Comparison of ENCODE assay signal across 23 mouse cellular contexts in genomic region chr11:91969531-91969930, GRCm38 (mm10).
"Had no signal": no experiment of that assay in that cellular context is flagged by ENCODE, and none has a peak within 500 bp of the region (broad histone marks: within the 10 kb centered on the region; RNA-seq: fewer than 3 reads in every experiment).

No protein-coding gene starts in this region.

- H3K36me3 ChIP-seq: heart, embryonic 13.5 days; heart, embryonic 15.5 days; hindbrain, embryonic 13.5 days; hindbrain, embryonic 15.5 days; kidney, embryonic 15.5 days; limb, embryonic 10.5 days; limb, embryonic 12.5 days; liver, embryonic 13.5 days had no signal

- H3K4me3 ChIP-seq: gastrocnemius, adult 2 months; heart, adult 2 months; heart, embryonic 13.5 days; heart, embryonic 15.5 days; hindbrain, embryonic 13.5 days; hindbrain, embryonic 15.5 days; kidney, embryonic 15.5 days; layer of hippocampus, adult 2 months; left cerebral cortex, adult 2 months; limb, embryonic 10.5 days; limb, embryonic 12.5 days; liver, embryonic 13.5 days had no signal

- DNase-seq: gastrocnemius, adult 2 months; gastrocnemius, postnatal 10 days; gastrocnemius, postnatal 25 days; heart, adult 11 months; heart, adult 2 months; heart, postnatal 14 days; heart, postnatal 36 days; kidney, adult 11 months; kidney, adult 2 months; kidney, adult 9 months; kidney, postnatal 25 days; kidney, postnatal 4 days; liver; liver, embryonic 13.5 days had no signal

- H3K27me3 ChIP-seq: heart, embryonic 13.5 days; heart, embryonic 15.5 days; hindbrain, embryonic 13.5 days; hindbrain, embryonic 15.5 days; kidney, embryonic 15.5 days; limb, embryonic 12.5 days; liver, embryonic 13.5 days had no signal
